Mouse (Mus musculus) limb, embryonic 14.5 days (tissue): Measurements from ENCODE around the gene Kank1. TPM values are rescaled to one million over a fixed set of nuclear protein-coding genes. Genes with fewer than 3 reads are reported as not detected.
"Not testable (repeated sequence)": the region's sequence is repeated elsewhere in the genome, so short reads cannot be mapped to it uniquely, and the experiment has no call there.

ENCODE experiments used
- ATAC-seq: fragments of 200-750 bp; cut with Nextera tagmentation; 2 replicates; pipeline ENCODE4 v1.8.0; 2017; ENCODE audit warnings: low read depth, moderate number of reproducible peaks, moderate TSS enrichment; ENCODE audit not compliant: low FRiP score
- DNase-seq: peaks from one replicate; pipeline ENCODE4 v3.0.0-alpha.2; 2015; ENCODE audit warnings: low spot score
- H3K27ac ChIP-seq: fragments of 300-500 bp; sonication (generic); replicated peaks from 2 replicates; pipeline ENCODE4 v1.5.1; 2014; ENCODE audit warnings: low read depth, mild to moderate bottlenecking, low read length, moderate library complexity, mixed read lengths
- H3K27me3 ChIP-seq: fragments of 300-500 bp; sonication (generic); 2 replicates; pipeline ENCODE4 v1.6.1; 2014; ENCODE audit warnings: low read length, mixed read lengths; ENCODE audit not compliant: control insufficient read depth, insufficient read depth
- H3K36me3 ChIP-seq: fragments of 300-500 bp; sonication (generic); 2 replicates; pipeline ENCODE4 v1.6.1; 2014; ENCODE audit warnings: mild to moderate bottlenecking, low read length, moderate library complexity, mixed read lengths; ENCODE audit not compliant: control insufficient read depth, insufficient read depth
- H3K4me1 ChIP-seq: fragments of 300-500 bp; sonication (generic); 2 replicates; pipeline ENCODE4 v1.6.1; 2014; ENCODE audit warnings: antibody characterized with exemption, low read length, mixed read lengths; ENCODE audit not compliant: control insufficient read depth, insufficient read depth
- H3K4me2 ChIP-seq: fragments of 300-500 bp; sonication (generic); replicated peaks from 2 replicates; pipeline ENCODE4 v1.6.1; 2014; ENCODE audit warnings: low read depth, mild to moderate bottlenecking, low read length, moderate library complexity; ENCODE audit not compliant: severe bottlenecking
- H3K4me3 ChIP-seq: fragments of 300-500 bp; sonication (generic); replicated peaks from 2 replicates; pipeline ENCODE4 v1.5.1; 2014; ENCODE audit warnings: low read length
- H3K9ac ChIP-seq: fragments of 300-500 bp; sonication (generic); 2 replicates; pipeline ENCODE4 v1.6.1; 2014; ENCODE audit warnings: mild to moderate bottlenecking, low read depth, low read length, moderate library complexity; ENCODE audit not compliant: severe bottlenecking
- H3K9me3 ChIP-seq: fragments of 300-500 bp; sonication (generic); 2 replicates; pipeline ENCODE4 v1.6.1; 2016; ENCODE audit warnings: low read length; ENCODE audit not compliant: control insufficient read depth
- POLR2A ChIP-seq: fragments of 200-500 bp; IDR thresholded peaks from 2 replicates; pipeline ENCODE4 v1.8.0; 2012; ENCODE audit warnings: inconsistent platforms, mild to moderate bottlenecking, moderate library complexity, borderline replicate concordance; ENCODE audit not compliant: insufficient read depth, insufficient read length; ENCODE audit errors: extremely low read depth
- WGBS: fragments of 180-500 bp; shearing (Covaris S2); extraction: QIAGEN DNeasy Blood & Tissue Kit; methylation state at CpG from one replicate; pipeline ENCODE4 v1.1.7; 2014; 5-methylcytosine and 5-hydroxymethylcytosine counted together
- polyA plus RNA-seq, 2 experiments: library from polyadenylated mRNA; depleted of rRNA in 1 of 2; stranded (reverse) in 1 of 2; unstranded in 1 of 2; fragments of >200 nt; fragmentation: Nextera tagmentation in 1 of 2; extraction: Ambion mirVana in 1 of 2; gene quantifications; 2 replicates each; pipeline versions ENCODE4 v1.2.1 to v1.2.3; 2012 to 2014

Gene Kank1
- polyA plus RNA-seq, 2 experiments = 26.0 to 38.2 TPM

GRCm38 (mm10) chr19:25447373-25447772, 210.6 kb downstream of the Kank1 start:
- Histone ChIP-seq H3K4me1 (no peaks in the 10 kb centered on the region), H3K9ac (no peak overlapping the region), H3K27me3 (no peaks in the 10 kb centered on the region), H3K9me3 (no peaks in the 10 kb centered on the region), H3K4me2 (no peak overlapping the region), H3K27ac (no peak overlapping the region), H3K4me3 (no peak overlapping the region), H3K36me3 (no peaks in the 10 kb centered on the region)
- no peak for TF ChIP-seq POLR2A
- no peak for ATAC-seq
- no peak for DNase-seq
- WGBS = 58% methylated on average over 5 of the region's 5 CpGs

- DNase-seq (peak; percentile 63), ATAC-seq (peak; percentile 68; the same call in 1 of the 2 replicates)
- Histone ChIP-seq H3K4me2 (no peak overlapping the region), H3K9ac (no peak overlapping the region), H3K36me3 (no peaks in the 10 kb centered on the region), H3K4me3 (no peak overlapping the region), H3K27me3 (no peaks in the 10 kb centered on the region), H3K9me3 (no peaks in the 10 kb centered on the region), H3K27ac (no peak overlapping the region), H3K4me1 (no peaks in the 10 kb centered on the region)
- WGBS = 49% methylated on average over 11 of the region's 11 CpGs
- no peak for TF ChIP-seq POLR2A
These were observed 214.3 kb downstream of the Kank1 start for GRCm38 (mm10) chr19:25450869-25451629.

GRCm38 (mm10) chr19:25453146-25453545, 216.4 kb downstream of the Kank1 start:
- WGBS = 83% methylated on average over 5 of the region's 5 CpGs
- no peak for DNase-seq

GRCm38 (mm10) chr19:25460760-25461159, 224.0 kb downstream of the Kank1 start:
- no peak overlapping the region for H3K9ac ChIP-seq
- H3K27me3 ChIP-seq = no peaks in the 10 kb centered on the region
- no peak overlapping the region for H3K27ac ChIP-seq
- WGBS = 91% methylated on average over 8 of the region's 8 CpGs
- H3K9me3 ChIP-seq = no peaks in the 10 kb centered on the region
- no peak overlapping the region for H3K4me3 ChIP-seq
- no peaks in the 10 kb centered on the region for H3K36me3 ChIP-seq
- no peaks in the 10 kb centered on the region for H3K4me1 ChIP-seq
- no peak for TF ChIP-seq POLR2A
- ATAC-seq (no peak), DNase-seq (no peak)
- no peak overlapping the region for H3K4me2 ChIP-seq

More at GRCm38 (mm10) chr19:25453146-25453545, 216.4 kb downstream of the Kank1 start:
- H3K27ac ChIP-seq = no peak overlapping the region
- no peaks in the 10 kb centered on the region for H3K4me1 ChIP-seq
- H3K27me3 ChIP-seq = no peaks in the 10 kb centered on the region
- H3K9ac ChIP-seq = no peak overlapping the region
- H3K36me3 ChIP-seq = no peaks in the 10 kb centered on the region
- H3K9me3 ChIP-seq = no peaks in the 10 kb centered on the region
- TF ChIP-seq POLR2A = no peak
- no peak for ATAC-seq
- H3K4me3 ChIP-seq = no peak overlapping the region
- H3K4me2 ChIP-seq = no peak overlapping the region

- no peak for TF ChIP-seq POLR2A
- no peak overlapping the region for H3K9ac ChIP-seq
- H3K9me3 ChIP-seq = no peaks in the 10 kb centered on the region
- 59% methylated on average over 20 of the region's 20 CpGs for WGBS
- H3K27ac ChIP-seq = no peak overlapping the region
- no peak for ATAC-seq
- H3K36me3 ChIP-seq = no peaks in the 10 kb centered on the region
- H3K4me3 ChIP-seq = no peak overlapping the region
- no peak overlapping the region for H3K4me2 ChIP-seq
- no peaks in the 10 kb centered on the region for H3K27me3 ChIP-seq
- H3K4me1 ChIP-seq = no peaks in the 10 kb centered on the region
- DNase-seq = no peak
These were observed 225.0 kb downstream of the Kank1 start for GRCm38 (mm10) chr19:25461553-25462320.

GRCm38 (mm10) chr19:25475806-25476205, 239.0 kb downstream of the Kank1 start:
- H3K9me3 ChIP-seq, DNase-seq, ATAC-seq, H3K36me3 ChIP-seq, H3K4me2 ChIP-seq, H3K9ac ChIP-seq, H3K4me1 ChIP-seq, H3K27ac ChIP-seq, H3K27me3 ChIP-seq, H3K4me3 ChIP-seq: not testable (repeated sequence)
- WGBS = 64% methylated on average over 4 of the region's 4 CpGs
